Mouse (Mus musculus) mouse embryonic stem cell (cell line): ENCODE measurements around the gene Capns1.

Source experiments
- in situ Hi-C, 2 experiments: fragments of 300-500 bp; cut with MboI; formaldehyde crosslinking; loops; 1 replicate in 1 of 2; 3 replicates in 1 of 2; pipeline ENCODE4 v1.14.3; 2019 to 2020; ENCODE audit warnings: low sequenced_read_pairs in 2 of 2, low pct_unique_long_range_greater_than_20kb in 1 of 2, mixed read lengths in 1 of 2; ENCODE audit not compliant: unreplicated experiment in 1 of 2

The Capns1 gene

DNA sequence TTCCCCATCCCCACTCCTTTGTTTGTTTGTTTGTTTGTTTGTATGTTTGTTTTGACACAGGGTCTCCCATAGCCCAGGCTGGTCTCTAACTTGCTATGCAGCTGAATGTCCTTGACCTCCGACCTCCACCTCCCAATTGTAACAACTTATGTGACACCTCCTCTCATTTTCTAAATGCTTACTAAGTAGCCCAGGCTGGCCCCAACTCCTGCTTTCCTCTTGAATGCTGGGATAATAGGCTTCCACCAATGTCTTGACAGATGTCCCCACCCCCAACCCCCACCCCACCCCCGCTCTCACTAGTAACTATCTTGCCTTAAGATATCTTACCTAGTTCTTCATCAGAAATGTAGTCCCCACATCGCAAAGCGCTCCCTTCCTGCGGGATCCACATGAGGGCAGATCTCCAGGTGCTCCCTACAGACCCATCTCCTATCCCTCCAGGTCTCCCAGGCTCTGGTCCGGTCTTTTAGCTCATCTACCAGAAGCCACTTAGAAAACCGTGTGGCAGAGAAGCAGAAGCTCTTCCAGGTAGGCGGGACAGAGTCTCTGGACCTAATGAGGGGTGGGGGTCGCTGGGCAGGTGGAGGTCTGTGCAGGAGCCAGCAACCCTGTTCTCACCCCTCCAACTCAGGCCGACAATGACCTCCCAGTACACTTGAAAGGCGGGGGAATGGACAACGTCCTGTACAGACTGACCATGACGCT, 13.8 kb downstream of the Capns1 start:
- in situ Hi-C loops = loop anchor here in 1 of 2 experiments (5.0 kb wide), 1 partner anchor 33 kb away; no protein-coding TSS in a partner anchor

GRCm38 (mm10) chr7:30183879-30184289, 14.7 kb downstream of the Capns1 start, which contains the start of gene Cox7a1:
Gene Cox7a1, plus strand, starts transcription at chr7:30184144.
- in situ Hi-C loops = loop anchor here in 1 of 2 experiments (5.0 kb wide), 1 partner anchor 33 kb away; no protein-coding TSS in a partner anchor

DNA sequence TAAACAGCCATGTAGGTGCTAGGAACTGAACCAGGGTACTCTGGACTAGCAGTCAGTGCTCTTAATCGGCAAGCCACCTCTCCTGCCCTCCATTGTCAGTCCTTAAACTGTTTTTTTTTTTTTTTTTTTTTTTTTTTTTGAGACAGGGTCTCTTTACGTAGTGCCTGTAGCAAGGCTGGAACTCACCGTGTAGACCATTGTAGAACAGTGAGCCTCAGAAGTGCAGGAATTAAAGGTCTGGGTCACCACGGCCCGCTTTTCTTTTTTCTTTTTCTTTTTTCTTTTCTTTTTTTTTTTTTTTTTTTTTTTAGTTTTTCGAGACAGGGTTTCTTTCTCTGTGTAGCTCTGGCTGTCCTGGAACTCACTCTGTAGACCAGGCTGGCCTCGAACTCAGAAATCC, 15.4 kb downstream of the Capns1 start:
- in situ Hi-C loops = loop anchor here in 1 of 2 experiments (5.0 kb wide), 1 partner anchor 34 kb away; no protein-coding TSS in a partner anchor

- in situ Hi-C loops = loop anchor here in 1 of 2 experiments (5.0 kb wide), 1 partner anchor 35 kb away; no protein-coding TSS in a partner anchor
Measured at GRCm38 (mm10) chr7:30181929-30182328, 16.7 kb downstream of the Capns1 start.

DNA sequence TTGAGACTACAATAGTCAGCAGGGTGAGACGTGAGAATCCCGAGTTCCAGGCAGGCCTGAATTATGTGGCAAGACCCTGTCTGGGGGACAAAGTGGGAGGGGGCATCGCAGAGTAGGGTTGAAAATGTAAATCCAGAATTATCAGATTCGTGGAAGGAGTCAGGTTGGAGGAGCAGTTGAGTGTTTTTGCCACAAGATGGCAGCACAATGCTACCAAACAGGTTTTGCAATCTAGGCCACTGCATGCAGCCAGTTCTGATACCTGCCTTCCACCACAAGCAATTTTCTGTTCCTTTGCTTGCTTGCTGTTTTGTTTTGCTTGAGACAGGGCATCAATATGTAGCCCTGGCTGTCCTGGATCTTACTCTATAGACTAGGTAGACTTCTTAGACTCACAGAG, 17.3 kb downstream of the Capns1 start:
- in situ Hi-C loops = loop anchor here in 1 of 2 experiments (5.0 kb wide), 1 partner anchor 36 kb away; no protein-coding TSS in a partner anchor

GRCm38 (mm10) chr7:30178256-30178655, 20.4 kb downstream of the Capns1 start:
- in situ Hi-C loops = loop anchor here in 1 of 2 experiments (5.0 kb wide), 1 partner anchor 34 kb away; no protein-coding TSS in a partner anchor

DNA sequence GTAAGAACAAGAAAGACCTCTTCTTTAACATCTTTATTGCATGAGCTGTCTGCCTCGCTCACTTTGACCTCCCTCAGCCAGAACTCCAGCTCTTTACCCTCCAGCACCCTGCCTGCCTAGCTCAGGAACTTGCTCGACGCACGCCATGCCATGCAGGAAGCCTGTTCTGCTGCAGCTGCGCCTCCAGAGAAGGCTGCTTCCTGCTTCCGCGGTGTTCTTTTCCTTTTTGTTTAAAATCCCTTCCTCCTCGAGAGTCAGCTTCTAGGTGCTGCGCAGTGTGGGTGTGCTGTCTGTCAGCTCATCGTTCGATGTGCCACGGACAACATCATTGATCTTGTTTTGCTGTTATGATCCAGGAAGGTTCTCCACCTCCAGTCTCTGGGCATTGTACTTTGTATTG, 22.1 kb downstream of the Capns1 start:
- in situ Hi-C loops = loop anchor here in 1 of 2 experiments (5.0 kb wide), 1 partner anchor 36 kb away; no protein-coding TSS in a partner anchor

DNA sequence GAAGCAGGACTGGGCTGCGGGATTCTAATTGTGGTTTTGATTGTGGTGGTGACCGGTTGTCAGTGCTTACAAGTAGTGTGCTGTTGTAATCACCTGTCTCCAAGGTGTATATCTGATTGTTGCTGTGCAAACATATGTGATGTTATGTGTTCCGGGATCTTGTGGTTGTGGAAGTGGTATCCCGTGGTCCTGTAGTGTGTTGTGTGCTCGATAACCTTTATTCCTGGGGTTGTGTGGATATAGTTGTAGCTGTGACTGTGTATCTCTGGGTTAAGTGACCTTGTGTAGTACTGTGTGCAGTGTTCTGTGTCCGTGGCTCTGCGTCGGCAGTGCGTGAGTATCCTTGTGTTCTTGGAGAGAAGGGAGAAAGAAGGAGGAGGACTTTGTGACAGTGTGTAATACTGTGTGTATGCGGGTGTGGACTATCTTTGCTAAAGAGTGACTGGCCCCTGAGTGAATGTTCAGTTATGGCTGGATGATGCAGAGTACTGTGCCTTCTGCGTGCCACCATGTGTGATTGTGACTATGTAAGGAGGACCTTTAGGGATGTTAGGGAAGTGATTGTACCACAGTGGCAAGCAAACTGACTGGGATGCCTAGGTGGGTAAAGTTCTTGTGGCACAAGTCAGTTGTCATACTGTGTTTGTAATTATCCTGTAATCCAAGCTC, 28.2 kb downstream of the Capns1 start:
- in situ Hi-C loops = no loop called here

DNA sequence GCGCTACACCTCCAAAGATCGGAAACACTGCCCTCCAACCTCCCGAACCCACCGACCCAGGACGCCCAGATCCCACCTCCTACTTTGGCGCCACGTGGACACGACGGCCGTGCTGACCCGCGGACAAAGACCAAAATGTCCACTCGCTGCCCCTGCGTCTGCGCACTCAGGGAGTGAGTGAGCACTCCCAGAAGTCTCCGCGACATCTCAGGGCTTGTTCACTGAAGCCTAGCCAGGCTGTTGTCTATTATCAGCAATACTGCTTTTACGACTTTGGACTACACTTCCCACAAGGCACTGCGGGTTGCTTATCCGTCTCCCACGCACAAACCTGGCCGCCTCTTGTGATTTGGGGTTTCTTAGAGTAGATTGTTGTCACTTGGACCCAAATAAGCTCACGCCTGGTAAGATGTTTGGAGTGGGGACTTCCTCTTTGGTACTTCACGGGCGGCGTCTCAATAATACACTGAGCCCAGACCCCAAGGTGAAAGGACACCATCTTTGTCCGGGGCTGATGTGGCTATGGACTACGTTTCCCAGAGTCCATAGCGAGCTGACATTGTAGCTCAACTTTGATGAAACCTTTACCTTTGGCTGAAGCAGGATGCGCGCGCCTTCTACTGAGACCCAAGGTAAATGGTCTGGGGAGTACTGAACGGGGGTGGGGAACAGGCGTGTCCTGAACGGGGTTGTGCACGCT, 28.9 kb downstream of the Capns1 start, which contains the start of gene Zfp146:
Zfp146 (minus strand) TSS at position 168 of the 700 bp plus-strand sequence.
- in situ Hi-C loops = no loop called here

- in situ Hi-C loops = no loop called here
Measured at GRCm38 (mm10) chr7:30168914-30169582, 29.6 kb downstream of the Capns1 start.

DNA sequence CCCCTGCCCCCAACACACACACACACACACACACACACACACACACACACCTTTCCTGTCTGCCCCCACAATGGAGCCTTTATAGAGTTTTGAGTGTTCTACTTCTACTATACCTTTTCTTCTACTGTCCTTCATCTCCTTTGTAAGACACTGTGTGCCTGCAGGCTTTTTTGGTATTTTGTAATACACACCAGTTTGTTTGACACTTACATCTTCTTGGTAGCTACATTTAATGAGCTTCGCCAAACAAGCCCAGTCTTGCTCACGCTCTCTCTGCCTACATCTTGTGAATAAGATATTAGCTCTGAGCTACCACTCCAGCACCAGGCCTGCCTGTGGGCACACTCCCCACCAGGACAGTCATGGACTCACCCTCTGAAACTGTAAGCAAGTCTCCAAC, 33.9 kb downstream of the Capns1 start:
- in situ Hi-C loops = no loop called here

DNA sequence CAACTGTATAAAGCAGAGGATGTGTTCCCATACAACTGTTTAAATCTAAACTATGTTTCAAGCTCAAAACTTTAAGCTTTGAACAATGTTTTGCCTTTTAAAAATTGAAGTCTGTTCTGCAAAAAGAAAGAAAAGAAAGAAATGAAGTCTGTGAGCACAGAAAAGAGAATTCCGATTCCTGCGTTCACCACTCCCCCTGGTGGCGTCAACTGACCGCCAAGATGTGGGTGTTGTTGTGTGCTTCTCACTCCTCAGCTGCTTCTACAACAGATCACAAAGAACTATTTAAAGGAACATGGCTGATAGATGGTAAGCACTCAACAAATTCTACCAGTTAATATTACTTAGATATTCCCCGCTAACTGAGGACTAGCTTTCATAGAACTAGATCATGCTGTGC, 35.5 kb downstream of the Capns1 start:
- in situ Hi-C loops = no loop called here

DNA sequence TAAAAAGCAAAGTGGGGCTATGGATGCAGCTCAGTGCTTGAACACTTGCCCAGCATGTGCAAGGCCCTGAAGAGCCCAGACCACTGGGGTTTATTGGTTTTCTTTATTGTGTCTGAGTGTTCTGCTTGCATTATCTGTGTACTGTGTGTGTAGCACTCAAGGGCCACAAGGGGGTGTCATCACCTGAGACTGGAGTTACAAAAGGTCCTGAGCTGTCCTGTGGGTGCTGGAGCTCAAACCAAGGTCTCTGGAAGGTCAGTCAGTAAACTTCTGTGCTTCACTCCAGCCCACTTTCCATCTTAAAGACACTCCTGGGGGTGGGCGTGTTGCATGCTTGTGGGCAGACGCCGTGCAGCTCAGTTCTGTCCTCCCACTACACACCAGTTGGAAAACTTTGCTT, 43.1 kb downstream of the Capns1 start:
- in situ Hi-C loops = no loop called here

GRCm38 (mm10) chr7:30154040-30154439, 44.6 kb downstream of the Capns1 start:
- in situ Hi-C loops = no loop called here

DNA sequence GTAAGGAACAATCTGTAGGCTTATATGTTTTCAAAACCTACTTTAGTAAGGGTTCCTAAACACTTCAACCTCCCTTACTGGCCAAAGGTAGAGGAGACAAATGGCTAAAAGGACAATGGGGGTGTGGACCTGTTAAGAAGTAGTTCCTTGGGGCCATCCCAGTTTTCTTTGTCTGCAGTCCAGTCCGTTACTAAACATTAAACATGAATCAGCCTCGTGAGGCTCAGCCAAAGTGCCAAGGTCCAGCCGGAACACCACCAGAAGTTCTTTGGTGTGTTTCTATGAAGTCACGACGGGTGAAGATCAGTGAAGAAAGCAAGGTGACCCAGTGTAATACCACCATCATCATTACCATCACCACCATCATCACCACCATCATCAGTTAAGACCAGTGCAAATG, 51.6 kb downstream of the Capns1 start:
- in situ Hi-C loops = no loop called here

DNA sequence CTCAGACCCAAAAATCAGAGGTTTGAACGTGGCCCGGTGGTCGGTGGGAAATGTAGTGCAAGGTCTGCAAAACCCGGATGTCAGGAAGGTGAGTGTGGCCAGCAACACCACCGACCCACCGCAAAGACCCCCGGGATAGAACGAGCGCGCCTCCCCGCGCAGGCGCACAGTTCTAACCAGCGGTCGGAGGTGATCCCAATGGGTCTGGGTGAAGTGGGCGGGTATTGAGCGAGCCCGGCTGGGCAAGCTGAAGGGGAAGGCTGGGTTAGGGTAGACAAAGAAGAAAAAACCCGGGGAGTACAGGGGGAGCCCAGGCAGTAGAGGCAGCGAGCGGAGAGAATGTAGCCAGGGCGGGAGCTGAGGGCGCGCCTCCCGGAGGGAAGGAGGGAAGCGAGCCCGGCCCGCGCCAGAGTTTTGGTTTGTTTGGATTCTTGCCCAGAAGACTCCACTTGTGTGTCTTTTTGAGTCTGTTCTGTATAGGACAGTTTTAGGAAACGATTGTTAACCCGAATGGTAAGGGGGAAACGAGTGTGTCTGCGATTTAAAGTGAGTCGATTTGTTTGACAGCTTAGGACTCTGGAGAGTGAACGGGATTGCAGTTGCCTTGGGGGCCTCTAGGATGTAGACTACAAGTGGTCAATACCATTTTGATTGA, 54.9 kb downstream of the Capns1 start:
- in situ Hi-C loops = no loop called here

DNA sequence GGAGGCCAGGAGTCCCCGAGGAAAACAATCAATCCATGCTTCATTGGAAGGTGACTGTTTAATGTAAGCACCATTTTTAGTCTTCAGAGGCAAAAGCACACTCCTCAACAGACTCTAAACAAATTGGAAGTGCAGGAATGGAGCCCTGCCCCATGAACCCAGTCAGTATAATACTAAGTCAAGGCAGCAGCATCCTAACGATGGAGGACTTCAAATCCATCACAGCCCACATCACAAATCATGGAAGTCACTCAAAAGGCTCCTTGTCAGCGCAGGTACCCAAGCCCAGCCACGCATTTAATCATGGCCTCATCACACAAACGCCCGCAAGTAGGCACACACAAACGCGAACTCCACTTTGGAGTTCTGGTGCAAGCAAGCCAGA, 55.4 kb downstream of the Capns1 start:
- in situ Hi-C loops = no loop called here
